Mouse (Mus musculus): ENCODE results near the gene Tnn. TPM values are rescaled to one million over a fixed set of nuclear protein-coding genes. Genes with fewer than 3 reads are reported as not detected.

Gene Tnn
- polyA plus RNA-seq, 1 experiment from 2014 or later, result 10.5 TPM

GRCm38 (mm10) chr1:160061725-160062366 lies 91.5 kb downstream of the Tnn start:
- no peak overlapping the region for H3K4me2 ChIP-seq (ENCODE audit: low read length)
- no peak for DNase-seq (ENCODE audit: low spot score)

GRCm38 (mm10) chr1:160061321-160061720 lies 92.1 kb downstream of the Tnn start:
- no peaks in the 10 kb centered on the region for H3K36me3 ChIP-seq (ENCODE audit: control insufficient read depth, insufficient read depth, low read length)
- H3K27ac ChIP-seq (ENCODE audit: low read depth), result no peak overlapping the region
- H3K9ac ChIP-seq (ENCODE audit: low read length), result no peak overlapping the region
- no peak overlapping the region for H3K4me3 ChIP-seq (ENCODE audit: low read depth, low read length)
- no peak for ATAC-seq (replicated peaks; ENCODE audit: low FRiP score, low TSS enrichment, low read depth)
- no peaks in the 10 kb centered on the region for H3K9me3 ChIP-seq (ENCODE audit: control insufficient read depth, low read length)
- no peak for DNase-seq (ENCODE audit: low spot score)
- no peak overlapping the region for H3K4me2 ChIP-seq (ENCODE audit: low read length)
- 70% methylated on average over 5 of the region's 5 CpGs for WGBS
- no peaks in the 10 kb centered on the region for H3K27me3 ChIP-seq (replicated peaks; ENCODE audit: control insufficient read depth, insufficient read depth, low read length)
- H3K4me1 ChIP-seq (replicated peaks; ENCODE audit: control insufficient read depth, insufficient read depth, low read length), result no peaks in the 10 kb centered on the region

More at GRCm38 (mm10) chr1:160061725-160062366, 91.5 kb downstream of the Tnn start:
- no peak overlapping the region for H3K4me3 ChIP-seq (ENCODE audit: low read depth, low read length)
- H3K27ac ChIP-seq (ENCODE audit: low read depth), result no peak overlapping the region
- no peaks in the 10 kb centered on the region for H3K36me3 ChIP-seq (ENCODE audit: control insufficient read depth, insufficient read depth, low read length)
- H3K9me3 ChIP-seq (ENCODE audit: control insufficient read depth, low read length), result no peaks in the 10 kb centered on the region
- no peaks in the 10 kb centered on the region for H3K27me3 ChIP-seq (replicated peaks; ENCODE audit: control insufficient read depth, insufficient read depth, low read length)
- no peak for ATAC-seq (replicated peaks; ENCODE audit: low FRiP score, low TSS enrichment, low read depth)
- H3K9ac ChIP-seq (ENCODE audit: low read length), result no peak overlapping the region
- WGBS, result 62% methylated on average over 3 of the region's 3 CpGs
- no peaks in the 10 kb centered on the region for H3K4me1 ChIP-seq (replicated peaks; ENCODE audit: control insufficient read depth, insufficient read depth, low read length)

GRCm38 (mm10) chr1:160060542-160060941 lies 92.8 kb downstream of the Tnn start:
- ATAC-seq (replicated peaks; ENCODE audit: low FRiP score, low TSS enrichment, low read depth), result no peak
- no peak overlapping the region for H3K9ac ChIP-seq (ENCODE audit: low read length)
- H3K36me3 ChIP-seq (ENCODE audit: control insufficient read depth, insufficient read depth, low read length), result no peaks in the 10 kb centered on the region
- no peak overlapping the region for H3K4me3 ChIP-seq (ENCODE audit: low read depth, low read length)
- no peak overlapping the region for H3K27ac ChIP-seq (ENCODE audit: low read depth)
- H3K4me2 ChIP-seq (ENCODE audit: low read length), result no peak overlapping the region
- 57% methylated on average over 6 of the region's 6 CpGs for WGBS
- no peaks in the 10 kb centered on the region for H3K4me1 ChIP-seq (replicated peaks; ENCODE audit: control insufficient read depth, insufficient read depth, low read length)
- no peak for DNase-seq (ENCODE audit: low spot score)
- H3K9me3 ChIP-seq (ENCODE audit: control insufficient read depth, low read length), result no peaks in the 10 kb centered on the region
- no peaks in the 10 kb centered on the region for H3K27me3 ChIP-seq (replicated peaks; ENCODE audit: control insufficient read depth, insufficient read depth, low read length)

- 83% methylated on average over 1 of the region's 1 CpGs for WGBS
- H3K27me3 ChIP-seq (replicated peaks; ENCODE audit: control insufficient read depth, insufficient read depth, low read length), result no peaks in the 10 kb centered on the region
- ATAC-seq (replicated peaks; ENCODE audit: low FRiP score, low TSS enrichment, low read depth), result no peak
Measured at GRCm38 (mm10) chr1:160059908-160060307, 93.5 kb downstream of the Tnn start.

GRCm38 (mm10) chr1:160057657-160058056 lies 95.7 kb downstream of the Tnn start:
- 66% methylated on average over 3 of the region's 3 CpGs for WGBS
- no peak for ATAC-seq (replicated peaks; ENCODE audit: low FRiP score, low TSS enrichment, low read depth)
- Histone ChIP-seq H3K36me3 (ENCODE audit: control insufficient read depth, insufficient read depth, low read length) (no peaks in the 10 kb centered on the region), H3K4me2 (ENCODE audit: low read length) (no peak overlapping the region), H3K9me3 (ENCODE audit: control insufficient read depth, low read length) (no peaks in the 10 kb centered on the region), H3K4me1 (replicated peaks; ENCODE audit: control insufficient read depth, insufficient read depth, low read length) (no peaks in the 10 kb centered on the region), H3K9ac (ENCODE audit: low read length) (no peak overlapping the region), H3K27me3 (replicated peaks; ENCODE audit: control insufficient read depth, insufficient read depth, low read length) (no peaks in the 10 kb centered on the region), H3K27ac (ENCODE audit: low read depth) (no peak overlapping the region), H3K4me3 (ENCODE audit: low read depth, low read length) (no peak overlapping the region)
- DNase-seq (ENCODE audit: low spot score), result no peak

More at GRCm38 (mm10) chr1:160059908-160060307, 93.5 kb downstream of the Tnn start:
- no peak overlapping the region for H3K4me3 ChIP-seq (ENCODE audit: low read depth, low read length)
- no peak overlapping the region for H3K4me2 ChIP-seq (ENCODE audit: low read length)
- no peaks in the 10 kb centered on the region for H3K36me3 ChIP-seq (ENCODE audit: control insufficient read depth, insufficient read depth, low read length)
- H3K27ac ChIP-seq (ENCODE audit: low read depth), result no peak overlapping the region
- no peak overlapping the region for H3K9ac ChIP-seq (ENCODE audit: low read length)
- no peaks in the 10 kb centered on the region for H3K9me3 ChIP-seq (ENCODE audit: control insufficient read depth, low read length)
- no peak for DNase-seq (ENCODE audit: low spot score)
- no peaks in the 10 kb centered on the region for H3K4me1 ChIP-seq (replicated peaks; ENCODE audit: control insufficient read depth, insufficient read depth, low read length)

- no peak overlapping the region for H3K27ac ChIP-seq (ENCODE audit: low read depth)
- WGBS, result 73% methylated on average over 5 of the region's 5 CpGs
Measured at GRCm38 (mm10) chr1:160054366-160055078, 98.9 kb downstream of the Tnn start.

GRCm38 (mm10) chr1:160053510-160054305 lies 99.7 kb downstream of the Tnn start:
- Histone ChIP-seq H3K9me3 (ENCODE audit: control insufficient read depth, low read length) (no peaks in the 10 kb centered on the region), H3K27ac (ENCODE audit: low read depth) (no peak overlapping the region), H3K27me3 (replicated peaks; ENCODE audit: control insufficient read depth, insufficient read depth, low read length) (no peaks in the 10 kb centered on the region), H3K4me1 (replicated peaks; ENCODE audit: control insufficient read depth, insufficient read depth, low read length) (no peaks in the 10 kb centered on the region), H3K36me3 (ENCODE audit: control insufficient read depth, insufficient read depth, low read length) (no peaks in the 10 kb centered on the region), H3K9ac (ENCODE audit: low read length) (no peak overlapping the region), H3K4me3 (ENCODE audit: low read depth, low read length) (no peak overlapping the region), H3K4me2 (ENCODE audit: low read length) (no peak overlapping the region)
- ATAC-seq (replicated peaks; ENCODE audit: low FRiP score, low TSS enrichment, low read depth) (no peak; the same call in 1 of the 2 replicates), DNase-seq (ENCODE audit: low spot score) (no peak)
- WGBS, result 76% methylated on average over 5 of the region's 5 CpGs

More at GRCm38 (mm10) chr1:160054366-160055078, 98.9 kb downstream of the Tnn start:
- no peak overlapping the region for H3K4me3 ChIP-seq (ENCODE audit: low read depth, low read length)
- no peaks in the 10 kb centered on the region for H3K36me3 ChIP-seq (ENCODE audit: control insufficient read depth, insufficient read depth, low read length)
- H3K4me1 ChIP-seq (replicated peaks; ENCODE audit: control insufficient read depth, insufficient read depth, low read length), result no peaks in the 10 kb centered on the region
- DNase-seq (ENCODE audit: low spot score), result no peak
- no peaks in the 10 kb centered on the region for H3K9me3 ChIP-seq (ENCODE audit: control insufficient read depth, low read length)
- no peak for ATAC-seq (replicated peaks; ENCODE audit: low FRiP score, low TSS enrichment, low read depth)
- no peak overlapping the region for H3K4me2 ChIP-seq (ENCODE audit: low read length)
- no peaks in the 10 kb centered on the region for H3K27me3 ChIP-seq (replicated peaks; ENCODE audit: control insufficient read depth, insufficient read depth, low read length)
- H3K9ac ChIP-seq (ENCODE audit: low read length), result no peak overlapping the region

- Histone ChIP-seq H3K4me2 (ENCODE audit: low read length) (no peak overlapping the region), H3K4me1 (replicated peaks; ENCODE audit: control insufficient read depth, insufficient read depth, low read length) (no peaks in the 10 kb centered on the region), H3K36me3 (ENCODE audit: control insufficient read depth, insufficient read depth, low read length) (no peaks in the 10 kb centered on the region), H3K27me3 (replicated peaks; ENCODE audit: control insufficient read depth, insufficient read depth, low read length) (no peaks in the 10 kb centered on the region), H3K9ac (ENCODE audit: low read length) (no peak overlapping the region), H3K4me3 (ENCODE audit: low read depth, low read length) (no peak overlapping the region), H3K27ac (ENCODE audit: low read depth) (no peak overlapping the region), H3K9me3 (ENCODE audit: control insufficient read depth, low read length) (no peaks in the 10 kb centered on the region)
- 91% methylated on average over 2 of the region's 2 CpGs for WGBS
- ATAC-seq (replicated peaks; ENCODE audit: low FRiP score, low TSS enrichment, low read depth), result no peak
- no peak for DNase-seq (ENCODE audit: low spot score)
Measured at GRCm38 (mm10) chr1:160052556-160053315, 100.6 kb downstream of the Tnn start.

Data from intestine, embryonic 14.5 days (tissue).